Mouse (Mus musculus) kidney, adult 8-10 months (tissue): ENCODE results near the gene Clec4a2.
A peak's percentile ranks its signal among the peaks of the same experiment; 100 is the strongest.
"Not testable (repeated sequence)": the region's sequence is repeated elsewhere in the genome, so short reads cannot be mapped to it uniquely, and the experiment has no call there.

Experiments
- DNase-seq, 2 experiments: peaks; one replicate each; pipeline ENCODE4 v3.0.0; 2022

Gene Clec4a2

GRCm38 (mm10) chr6:123106128-123106527, at the start of gene Clec4a2:
Gene Clec4a2, plus strand, starts transcription at chr6:123106428.
- not testable (repeated sequence) for DNase-seq

- no peak for DNase-seq
Measured at GRCm38 (mm10) chr6:123095125-123095843, 10.9 kb upstream of the Clec4a2 start.

- DNase-seq: no peak
Measured at GRCm38 (mm10) chr6:123123195-123123594, 17.0 kb downstream of the Clec4a2 start.

- DNase-seq: no peak
Measured at GRCm38 (mm10) chr6:123127173-123127572, 20.9 kb downstream of the Clec4a2 start.

GRCm38 (mm10) chr6:123137766-123138526, 31.7 kb downstream of the Clec4a2 start:
- DNase-seq: not testable (repeated sequence)

- no peak for DNase-seq
Measured at GRCm38 (mm10) chr6:123170106-123170505, 63.9 kb downstream of the Clec4a2 start.

GRCm38 (mm10) chr6:123171040-123171439, 64.8 kb downstream of the Clec4a2 start:
- DNase-seq: no peak

- DNase-seq: no peak
Measured at GRCm38 (mm10) chr6:123172593-123172992, 66.4 kb downstream of the Clec4a2 start, which contains the start of gene Clec4b2. Gene Clec4b2, plus strand, starts transcription at chr6:123172893.

- no peak for DNase-seq
Measured at GRCm38 (mm10) chr6:123175549-123175948, 69.3 kb downstream of the Clec4a2 start.

- DNase-seq: peak in 1 of 2 experiments; percentile 4
Measured at GRCm38 (mm10) chr6:123184862-123185261, 78.6 kb downstream of the Clec4a2 start.
